Mouse (Mus musculus) CH12.LX (cell line): Measurements from ENCODE around the gene Nipsnap2. TPM values are rescaled to one million over a fixed set of nuclear protein-coding genes. Genes with fewer than 3 reads are reported as not detected.

ENCODE experiments used
- DNase-seq: peaks from one replicate; pipeline ENCODE4 v3.0.0-alpha.2; 2013; ENCODE audit errors: extremely low read depth
- H3K27ac ChIP-seq: 2 replicates; pipeline ENCODE4 v1.5.1; 2012; ENCODE audit warnings: low read depth, mild to moderate bottlenecking, control low read depth, moderate library complexity; ENCODE audit not compliant: insufficient read depth
- H3K27me3 ChIP-seq: replicated peaks from 2 replicates; pipeline ENCODE3; 2012; ENCODE audit warnings: inconsistent platforms
- H3K36me3 ChIP-seq, 2 experiments: replicated peaks in 1 of 2; 2 replicates each; pipeline versions ENCODE3 to v1.6.1; 2012; ENCODE audit warnings: inconsistent platforms in 1 of 2, low read length in 1 of 2, mild to moderate bottlenecking in 1 of 2, mixed read lengths in 1 of 2, moderate library complexity in 1 of 2; ENCODE audit not compliant: control insufficient read depth in 1 of 2, insufficient read depth in 1 of 2
- H3K4me1 ChIP-seq, 2 experiments: 2 replicates each; pipeline ENCODE4 v1.6.1; 2012; ENCODE audit warnings: inconsistent platforms in 1 of 2, moderate library complexity in 1 of 2; ENCODE audit not compliant: insufficient read depth in 2 of 2, control insufficient read depth in 1 of 2
- H3K4me2 ChIP-seq: 2 replicates; pipeline ENCODE4 v1.6.1; 2012; ENCODE audit warnings: low read depth, mild to moderate bottlenecking, control low read depth; ENCODE audit not compliant: poor library complexity, insufficient read depth, severe bottlenecking
- H3K4me3 ChIP-seq, 3 experiments: fragments of 150-350 bp in 1 of 3; sonication (generic) in 1 of 3; replicated peaks in 1 of 3; 2 replicates each; pipeline versions ENCODE3 to v1.5.1; 2011 to 2012; ENCODE audit warnings: low read depth in 2 of 3, low read length in 2 of 3, mild to moderate bottlenecking in 2 of 3, moderate library complexity in 2 of 3, control low read depth in 1 of 3, improper control_type of control experiment in 1 of 3, inconsistent platforms in 1 of 3, mixed read lengths in 1 of 3; ENCODE audit not compliant: poor library complexity in 1 of 3
- H3K79me2 ChIP-seq: replicated peaks from 2 replicates; pipeline ENCODE4 v1.6.1; 2012; ENCODE audit warnings: mild to moderate bottlenecking, moderate library complexity; ENCODE audit not compliant: control insufficient read depth, poor library complexity, insufficient read depth, severe bottlenecking; ENCODE audit errors: extremely low read depth
- H3K9ac ChIP-seq: 2 replicates; pipeline ENCODE4 v1.6.1; 2012; ENCODE audit warnings: low read depth, mild to moderate bottlenecking, control low read depth, moderate library complexity; ENCODE audit not compliant: insufficient read depth
- H3K9me3 ChIP-seq: replicated peaks from 2 replicates; pipeline ENCODE3; 2012; ENCODE audit warnings: low read length, inconsistent platforms, mixed read lengths
- BHLHE40 ChIP-seq: IDR thresholded peaks from 2 replicates; pipeline ENCODE4 v1.6.1; 2011; ENCODE audit warnings: mild to moderate bottlenecking, low read depth, low read length, improper control_type of control experiment
- CHD1 ChIP-seq: IDR thresholded peaks from 2 replicates; pipeline ENCODE4 v1.6.1; 2012; ENCODE audit warnings: low read depth, low read length, improper control_type of control experiment, inconsistent platforms
- CTCF ChIP-seq, 2 experiments: IDR thresholded peaks in 1 of 2; conservative IDR thresholded peaks in 1 of 2; 2 replicates each; pipeline ENCODE4 v1.5.1; 2011 to 2012; ENCODE audit warnings: low read depth in 2 of 2, low read length in 2 of 2, improper control_type of control experiment in 1 of 2, inconsistent platforms in 1 of 2, mild to moderate bottlenecking in 1 of 2, moderate library complexity in 1 of 2
- E2F4 ChIP-seq: IDR thresholded peaks from 2 replicates; pipeline ENCODE4 v1.6.1; 2011; ENCODE audit warnings: low read depth, low read length, improper control_type of control experiment; ENCODE audit not compliant: insufficient replicate concordance
- ELF1 ChIP-seq: IDR thresholded peaks from 2 replicates; pipeline ENCODE4 v1.6.1; 2014; ENCODE audit warnings: low read depth, mild to moderate bottlenecking, inconsistent platforms, low read length, improper control_type of control experiment
- HCFC1 ChIP-seq: IDR thresholded peaks from 2 replicates; pipeline ENCODE4 v1.6.1; 2012; ENCODE audit warnings: low read depth, mild to moderate bottlenecking, inconsistent platforms, low read length, improper control_type of control experiment
- IRF4 ChIP-seq: IDR thresholded peaks from 2 replicates; pipeline ENCODE4 v1.6.1; 2014; ENCODE audit warnings: low read depth, mild to moderate bottlenecking, inconsistent platforms, low read length, improper control_type of control experiment
- JUND ChIP-seq: conservative IDR thresholded peaks from 2 replicates; pipeline ENCODE4 v1.6.1; 2011; ENCODE audit warnings: low read depth, low read length, improper control_type of control experiment
- KAT2A ChIP-seq: IDR thresholded peaks from 2 replicates; pipeline ENCODE4 v1.6.1; 2012; ENCODE audit warnings: low read length, improper control_type of control experiment, inconsistent platforms; ENCODE audit not compliant: insufficient replicate concordance
- MAX ChIP-seq: IDR thresholded peaks from 2 replicates; pipeline ENCODE4 v1.6.1; 2011; ENCODE audit warnings: low read length, improper control_type of control experiment
- MAZ ChIP-seq: IDR thresholded peaks from 2 replicates; pipeline ENCODE4 v1.6.1; 2012; ENCODE audit warnings: low read depth, mild to moderate bottlenecking, inconsistent platforms, low read length, improper control_type of control experiment, moderate library complexity
- MEF2A ChIP-seq: IDR thresholded peaks from 2 replicates; pipeline ENCODE4 v1.6.1; 2014; ENCODE audit warnings: low read depth, mild to moderate bottlenecking, inconsistent platforms, low read length, improper control_type of control experiment, borderline replicate concordance
- MXI1 ChIP-seq: IDR thresholded peaks from 2 replicates; pipeline ENCODE4 v1.6.1; 2011; ENCODE audit warnings: mild to moderate bottlenecking, low read depth, low read length, improper control_type of control experiment
- MYC ChIP-seq: IDR thresholded peaks from 2 replicates; pipeline ENCODE4 v1.6.1; 2011; ENCODE audit warnings: low read depth, mild to moderate bottlenecking, improper control_type of control experiment, low read length
- NELFE ChIP-seq: IDR thresholded peaks from 2 replicates; pipeline ENCODE4 v1.6.1; 2011; ENCODE audit warnings: low read depth, low read length, improper control_type of control experiment
- NRF1 ChIP-seq: IDR thresholded peaks from 2 replicates; pipeline ENCODE4 v1.6.1; 2014; ENCODE audit warnings: low read depth, mild to moderate bottlenecking, inconsistent platforms, low read length, improper control_type of control experiment, moderate library complexity
- POLR2A ChIP-seq: IDR thresholded peaks from 2 replicates; pipeline ENCODE4 v1.6.1; 2011; ENCODE audit warnings: low read depth, mild to moderate bottlenecking, improper control_type of control experiment, low read length
- POLR2AphosphoS2 ChIP-seq: IDR thresholded peaks from 2 replicates; pipeline ENCODE4 v1.6.1; 2011; ENCODE audit warnings: low read depth, low read length, improper control_type of control experiment
- RCOR1 ChIP-seq: conservative IDR thresholded peaks from 2 replicates; pipeline ENCODE4 v1.6.1; 2012; ENCODE audit warnings: low read depth, mild to moderate bottlenecking, inconsistent platforms, low read length, improper control_type of control experiment
- SIN3A ChIP-seq: IDR thresholded peaks from 2 replicates; pipeline ENCODE4 v1.6.1; 2012; ENCODE audit warnings: low read length, improper control_type of control experiment, inconsistent platforms
- TBP ChIP-seq: conservative IDR thresholded peaks from 2 replicates; pipeline ENCODE4 v1.6.1; 2011; ENCODE audit warnings: low read depth, low read length, improper control_type of control experiment
- TCF12 ChIP-seq: IDR thresholded peaks from 2 replicates; pipeline ENCODE4 v1.6.1; 2014; ENCODE audit warnings: low read depth, mild to moderate bottlenecking, inconsistent platforms, low read length, improper control_type of control experiment
- UBTF ChIP-seq: IDR thresholded peaks from 2 replicates; pipeline ENCODE4 v1.6.1; 2012; ENCODE audit warnings: low read depth, mild to moderate bottlenecking, inconsistent platforms, low read length, improper control_type of control experiment, moderate library complexity
- USF1 ChIP-seq: IDR thresholded peaks from 2 replicates; pipeline ENCODE4 v1.6.1; 2014; ENCODE audit warnings: low read depth, mild to moderate bottlenecking, inconsistent platforms, low read length, improper control_type of control experiment
- ZC3H11A ChIP-seq: IDR thresholded peaks from 2 replicates; pipeline ENCODE4 v1.6.1; 2012; ENCODE audit warnings: low read depth, mild to moderate bottlenecking, inconsistent platforms, low read length, improper control_type of control experiment
- ZKSCAN1 ChIP-seq: IDR thresholded peaks from 2 replicates; pipeline ENCODE4 v1.6.1; 2012; ENCODE audit warnings: low read depth, inconsistent platforms, low read length, improper control_type of control experiment, borderline replicate concordance
- ZMIZ1 ChIP-seq: IDR thresholded peaks from 2 replicates; pipeline ENCODE4 v1.6.1; 2012; ENCODE audit warnings: low read depth, mild to moderate bottlenecking, inconsistent platforms, low read length, improper control_type of control experiment
- ZNF384 ChIP-seq: IDR thresholded peaks from 2 replicates; pipeline ENCODE4 v1.6.1; 2012; ENCODE audit warnings: low read depth, low read length, improper control_type of control experiment, inconsistent platforms
- dilution Hi-C: fragments of 300-500 bp; cut with MboI; formaldehyde crosslinking; loops from 2 replicates; pipeline ENCODE4 v1.14.3; 2020; ENCODE audit warnings: low sequenced_read_pairs; ENCODE audit not compliant: extremely low pct_unique_long_range_greater_than_20kb, extremely low pct_ligation_motif_present
- in situ Hi-C: fragments of 300-500 bp; cut with MboI; formaldehyde crosslinking; loops from 3 replicates; pipeline ENCODE4 v1.14.3; 2019; ENCODE audit warnings: low sequenced_read_pairs, low pct_ligation_motif_present, low pct_unique_long_range_greater_than_20kb, mixed read lengths
- polyA plus RNA-seq: library from polyadenylated mRNA; unstranded; fragments of >175 nt; gene quantifications from 2 replicates; pipeline ENCODE4 v1.2.1, GENCODE M21; 2012; ENCODE audit warnings: low read depth; ENCODE audit not compliant: insufficient read length
- total RNA-seq, 2 experiments: library from RNA; depleted of rRNA; stranded (reverse); fragments of 300-350 nt in 1 of 2; fragments of >200 nt in 1 of 2; gene quantifications; 2 replicates each; pipeline ENCODE4 v1.2.3; 2012 to 2014

The Nipsnap2 gene
- total and polyA plus RNA-seq, 3 experiments = 18.3 to 30.4 (median 24.8) TPM

DNA sequence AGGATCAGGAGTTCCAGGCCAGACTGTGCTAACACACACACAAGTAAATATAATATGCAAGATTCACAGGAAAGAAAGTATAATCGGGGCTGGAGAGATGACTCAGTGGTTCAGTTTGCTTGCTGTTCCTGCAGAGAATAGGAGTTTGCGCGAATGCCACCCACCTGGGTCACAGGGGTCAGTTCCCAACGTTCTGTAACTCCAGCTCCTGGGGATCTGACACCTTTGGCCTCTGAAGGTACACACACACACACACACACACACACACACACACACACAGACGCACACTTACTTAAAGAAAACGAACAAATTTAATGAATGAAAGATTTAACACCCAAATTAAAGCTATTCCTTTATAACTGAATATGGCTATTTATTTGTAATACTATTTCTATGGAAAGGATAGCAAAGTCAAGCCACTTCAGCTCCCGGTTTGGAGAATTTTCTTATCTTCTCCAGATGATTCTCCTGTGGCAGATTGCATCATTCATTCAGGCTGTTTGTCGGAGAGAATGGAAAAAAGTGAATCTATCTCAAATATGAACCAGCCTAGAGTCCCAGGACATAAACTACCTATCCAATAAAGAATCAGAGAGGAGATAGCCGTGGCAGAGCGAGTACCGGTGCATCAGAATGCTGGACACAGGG lies 53.6 kb downstream of the Nipsnap2 start:
- Histone ChIP-seq H3K36me3 (peaks cover 22 to 34% of the 10 kb centered on the region in 2 experiments), H3K4me3 (peak overlapping the region; percentile 74 to 96 (median 84)), H3K27me3 (no peaks in the 10 kb centered on the region), H3K9me3 (no peaks in the 10 kb centered on the region), H3K9ac (peak overlapping the region; percentile 92), H3K27ac (peak overlapping the region; percentile 4; the same call in 1 of the 2 replicates), H3K4me2 (peak overlapping the region; percentile 95), H3K4me1 (peaks cover 2 to 26% of the 10 kb centered on the region in 2 experiments; a peak in 2 of 4 replicates), H3K79me2 (peaks cover 25% of the 10 kb centered on the region)
- dilution Hi-C loops = no loop called here
- no peak for DNase-seq
- TF ChIP-seq CHD1 (no peak), JUND (no peak), ZMIZ1 (no peak; the same call in 1 of the 2 replicates), POLR2A (no peak), MEF2A (no peak), MAX (no peak), ZC3H11A (no peak), BHLHE40 (no peak), HCFC1 (no peak), E2F4 (no peak), IRF4 (no peak), ZNF384 (no peak), MXI1 (no peak), USF1 (no peak), ZKSCAN1 (no peak), NELFE (no peak), NRF1 (no peak)
- in situ Hi-C loops = no loop called here

DNA sequence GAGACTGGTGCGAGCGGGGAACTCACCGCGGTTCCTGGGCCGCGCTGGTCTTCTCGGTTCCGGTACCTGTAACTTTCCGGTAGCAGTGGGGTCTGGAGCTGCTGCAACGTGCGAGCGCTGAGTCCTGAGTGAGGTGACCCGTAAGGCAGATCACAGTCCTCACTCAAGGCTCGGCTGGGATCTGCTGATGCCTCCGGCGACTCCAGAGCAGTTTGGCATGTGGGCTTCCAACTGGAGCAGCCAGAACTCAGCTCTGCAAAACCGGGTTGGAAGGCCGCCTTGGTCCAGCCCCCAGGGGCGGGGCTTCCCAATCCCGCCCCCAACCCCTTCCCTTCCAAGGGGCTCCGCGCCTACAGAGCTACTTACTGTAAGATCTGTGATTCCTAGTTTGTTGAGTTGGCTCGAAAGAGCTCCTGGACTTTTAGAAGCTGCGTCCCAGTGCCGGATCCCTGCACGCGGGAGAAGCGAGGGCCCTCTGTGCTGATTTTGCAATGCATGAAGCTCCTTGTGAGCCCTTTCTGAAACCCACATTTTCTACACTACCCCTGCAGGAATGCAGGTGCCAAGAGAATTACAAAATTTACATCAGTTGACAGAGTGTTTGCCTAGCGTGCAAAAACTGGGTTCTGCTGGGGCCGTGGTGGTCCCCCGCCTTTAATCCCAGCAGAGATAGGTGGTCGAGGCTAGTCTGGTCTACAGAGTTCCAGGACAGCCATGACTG lies 54.3 kb downstream of the Nipsnap2 start:
- Histone ChIP-seq H3K4me2 (peak overlapping the region; percentile 72), H3K27me3 (no peaks in the 10 kb centered on the region), H3K27ac (peak overlapping the region; percentile 4; the same call in 1 of the 2 replicates), H3K36me3 (peaks cover 22 to 33% of the 10 kb centered on the region in 2 experiments), H3K79me2 (peaks cover 25% of the 10 kb centered on the region), H3K4me1 (peaks cover 2 to 26% of the 10 kb centered on the region in 2 experiments; a peak in 2 of 4 replicates)
- DNase-seq = peak; percentile 68
- in situ Hi-C loops = no loop called here
- TF ChIP-seq MAZ = no peak
- TF ChIP-seq IRF4 = peak; percentile 44; the same call in 1 of the 2 replicates
- TF ChIP-seq MYC = peak; percentile 71; the same call in 1 of the 2 replicates
- TF ChIP-seq ZMIZ1 = peak; percentile 74; the same call in 1 of the 2 replicates
- TF ChIP-seq NELFE = peak; percentile 90
- peak; percentile 89 for TF ChIP-seq POLR2A
- TF ChIP-seq MAX = peak; percentile 73; the same call in 1 of the 2 replicates
- TF ChIP-seq HCFC1 = peak; percentile 57
- TF ChIP-seq POLR2AphosphoS2 = peak; percentile 72; the same call in 1 of the 2 replicates
- peak; percentile 55 for TF ChIP-seq ELF1
- peak; percentile 79 for TF ChIP-seq MXI1
- TF ChIP-seq UBTF = peak; percentile 85
- TF ChIP-seq CTCF (conservative IDR thresholded peaks at IDR 0.05 in 1 of 2, IDR thresholded peaks at IDR 0.05 in 1 of 2; ENCODE audit: low read depth in 2 of 2, low read length in 2 of 2) = no peak
- 0 out of 2 replicates have a peak, but pooled peaks have one; percentile 34 for TF ChIP-seq KAT2A
- peak; percentile 79 for TF ChIP-seq TBP
- no peak for TF ChIP-seq ZC3H11A
- TF ChIP-seq RCOR1 = no peak
- no peak for TF ChIP-seq USF1
- no peak for TF ChIP-seq CHD1
- peak; percentile 88; the same call in 1 of the 2 replicates for TF ChIP-seq SIN3A
- peak; percentile 74; the same call in 1 of the 2 replicates for TF ChIP-seq TCF12
- no peak for TF ChIP-seq ZNF384
- TF ChIP-seq, all 38 proteins: peak for 15
- Histone ChIP-seq H3K4me3 (peak overlapping the region; percentile 74 to 96 (median 84)), H3K9me3 (no peaks in the 10 kb centered on the region), H3K9ac (peak overlapping the region; percentile 92)
- dilution Hi-C loops = no loop called here
